Mouse (Mus musculus): ENCODE measurements at regions not wholly inside any gene's neighbourhood (a gene's known extent, or its start where the extent isn't known, plus 50 kb on each side); places are given as distances from the start of the nearest gene placed in this dataset.

DNA sequence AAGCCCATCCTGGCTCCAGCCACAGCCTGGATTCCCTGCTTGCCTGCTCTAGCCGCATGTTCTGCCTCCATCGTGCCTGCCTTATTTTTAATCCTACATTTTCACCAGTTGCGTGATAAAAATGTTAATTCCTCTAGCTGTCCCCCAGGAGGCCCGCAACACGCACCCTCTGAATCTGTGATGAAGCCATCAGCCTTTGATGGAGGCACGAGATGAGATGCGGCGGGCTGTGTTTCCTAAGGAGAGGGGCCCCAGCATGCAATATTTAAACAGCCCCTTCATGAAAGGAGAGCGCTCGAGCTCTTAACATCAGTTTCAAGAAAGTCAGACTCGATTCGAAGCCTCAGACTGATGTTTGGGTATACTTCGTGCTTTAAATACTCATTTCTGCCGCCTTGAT lies 76.3 kb downstream of the Nptx2 start:
- no peak for DNase-seq (ENCODE audit: low spot score)

DNA sequence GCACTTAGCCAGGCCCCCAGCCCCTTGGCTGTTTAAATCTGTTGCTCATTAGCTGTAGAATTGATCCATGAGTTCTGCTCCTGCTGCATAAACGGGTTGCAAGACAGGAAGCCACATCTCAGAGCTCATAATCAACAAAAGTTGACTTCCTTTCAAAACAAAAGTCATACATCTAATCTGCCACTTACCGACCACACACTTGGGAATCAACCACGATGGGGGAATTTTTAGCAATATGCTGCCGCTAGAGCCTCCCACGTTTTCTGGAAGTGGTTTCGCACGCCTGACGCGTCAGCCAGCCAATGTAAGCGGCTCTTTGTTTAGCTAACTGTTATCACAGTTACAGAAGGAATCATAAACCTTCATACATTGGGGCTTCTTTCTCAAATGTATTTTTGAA lies 77.7 kb downstream of the Nptx2 start:
- DNase-seq (ENCODE audit: low spot score): peak; percentile 27

DNA sequence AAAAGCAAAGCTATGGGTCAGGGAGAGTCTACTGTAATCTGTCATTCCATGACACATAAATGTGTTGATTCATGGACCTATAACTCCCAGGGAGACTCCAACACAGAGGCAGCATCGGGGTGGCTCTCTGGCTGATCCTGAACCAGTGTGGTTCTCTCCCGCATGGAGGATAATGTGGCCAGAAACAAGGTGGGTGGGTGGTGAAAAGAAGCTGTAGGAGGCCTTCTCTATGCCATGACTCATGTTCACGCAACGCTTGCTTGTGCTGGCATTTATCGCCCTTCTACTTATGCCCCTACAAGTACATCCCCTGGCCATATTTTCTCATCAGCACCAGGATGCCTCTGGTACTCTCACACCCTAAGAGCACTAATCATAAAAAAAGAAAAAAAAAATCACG lies 86.6 kb downstream of the Nptx2 start:
- DNase-seq (ENCODE audit: low spot score): no peak

DNA sequence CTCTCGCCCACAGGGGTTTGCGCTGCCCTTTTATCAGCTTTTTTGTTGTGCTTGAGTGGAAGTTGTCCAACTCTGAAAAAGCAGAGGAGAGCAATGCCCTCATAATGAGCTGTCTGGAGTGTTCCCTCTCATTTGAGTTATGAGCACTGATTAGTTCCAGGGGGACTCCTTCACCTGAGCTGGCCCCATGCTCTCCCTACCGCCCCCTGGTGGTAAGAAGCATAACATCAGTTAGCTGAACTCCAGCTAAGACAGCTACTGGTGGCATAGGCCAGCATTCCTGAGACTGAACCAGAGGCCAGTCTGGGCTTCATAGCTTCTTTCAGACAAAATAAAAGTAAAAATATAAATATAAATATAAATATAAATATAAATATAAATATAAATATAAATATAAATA lies 92.9 kb downstream of the Nptx2 start:
- peak; percentile 29 for DNase-seq (ENCODE audit: low spot score)

DNA sequence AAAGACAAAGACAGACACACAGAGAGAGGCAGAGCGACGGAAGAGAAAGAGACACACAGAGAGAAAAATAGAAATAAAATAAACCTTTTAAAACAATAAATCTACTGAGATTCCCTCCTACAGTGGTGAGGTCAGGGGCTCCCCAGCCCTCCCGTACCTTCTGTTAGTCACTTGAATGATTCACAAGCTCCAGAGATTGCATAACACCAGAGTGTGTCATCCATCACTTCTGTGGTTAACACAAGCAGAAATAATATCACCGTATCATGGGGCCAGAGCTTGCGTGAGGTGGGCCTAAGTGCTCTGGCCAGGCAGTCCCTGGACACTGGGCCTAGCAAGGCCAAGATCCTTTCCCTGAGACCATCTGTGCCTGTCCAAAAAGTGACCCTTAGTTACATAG lies 93.9 kb downstream of the Nptx2 start:
- no peak for DNase-seq (ENCODE audit: low spot score)

DNA sequence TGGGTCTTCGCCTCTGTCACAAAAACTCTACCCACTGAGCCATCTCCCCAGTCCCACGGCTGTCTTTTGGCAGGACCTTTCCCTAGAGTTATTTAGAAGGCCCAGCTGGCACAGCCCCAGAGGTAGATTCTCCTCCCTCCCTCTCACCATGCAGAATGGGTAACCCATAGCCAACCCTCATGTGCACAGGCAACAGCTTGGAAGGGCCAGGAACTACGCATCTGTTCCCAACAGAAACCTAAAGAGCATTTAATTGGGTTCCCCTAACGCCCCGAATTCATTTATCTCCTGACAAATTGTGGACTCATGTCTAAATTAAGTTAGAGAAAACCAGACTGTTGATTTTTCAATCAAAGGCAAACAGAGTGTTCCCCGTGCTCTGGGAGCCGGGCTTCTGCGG lies 97.1 kb downstream of the Nptx2 start:
- DNase-seq (ENCODE audit: low spot score): no peak

- DNase-seq (ENCODE audit: low spot score): no peak
Observed at GRCm38 (mm10) chr5:144643438-144643837, 97.7 kb downstream of the Nptx2 start.

- no peak for DNase-seq (ENCODE audit: low spot score)
Observed at GRCm38 (mm10) chr5:144645367-144645766, 99.7 kb downstream of the Nptx2 start.

GRCm38 (mm10) chr5:144647311-144648104 lies 101.8 kb downstream of the Nptx2 start:
- DNase-seq (ENCODE audit: low spot score): peak; percentile 38

- no peak for DNase-seq (ENCODE audit: low spot score)
Observed at GRCm38 (mm10) chr5:144652231-144652630, 106.5 kb downstream of the Nptx2 start.

GRCm38 (mm10) chr5:144662031-144662430 lies 99.6 kb downstream of the Tmem130 start:
- DNase-seq (ENCODE audit: low spot score): no peak

GRCm38 (mm10) chr5:144663981-144664380 lies 97.6 kb downstream of the Tmem130 start:
- no peak for DNase-seq (ENCODE audit: low spot score)

DNA sequence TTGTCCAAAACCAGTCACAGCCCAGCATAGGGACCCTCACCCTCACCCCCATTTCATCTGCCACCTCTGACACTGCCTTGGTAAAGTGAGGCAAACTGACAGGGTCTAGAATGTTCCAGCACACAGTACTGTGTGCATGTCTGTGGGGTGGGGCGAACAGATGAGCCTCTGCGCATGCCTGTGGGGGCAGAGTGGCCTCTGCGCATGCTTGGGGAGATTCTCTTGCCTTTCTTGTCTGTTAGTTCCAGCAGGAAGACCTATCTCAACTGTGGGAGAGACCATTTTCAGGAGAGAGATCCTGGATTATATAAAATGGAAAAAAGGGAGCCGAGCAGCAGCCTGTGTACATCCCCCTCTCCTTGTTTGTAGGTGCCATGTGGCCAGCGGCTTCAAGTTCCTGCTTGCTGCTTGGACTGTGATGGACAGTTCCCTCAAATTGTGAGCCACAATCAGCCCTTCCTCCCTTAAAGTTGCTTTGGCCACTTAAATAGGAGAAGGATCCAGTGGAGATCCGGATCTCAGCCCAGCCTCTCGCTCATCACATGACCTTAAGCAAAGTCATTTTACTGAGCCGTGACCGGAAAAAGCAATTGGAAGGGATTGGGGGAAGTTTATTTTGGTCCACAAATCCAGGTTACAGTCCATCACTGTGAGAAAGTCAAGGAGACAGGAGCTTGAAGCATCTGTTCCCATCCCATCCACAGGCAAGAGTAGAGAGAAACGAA lies 96.9 kb downstream of the Tmem130 start:
- DNase-seq (ENCODE audit: low spot score): no peak

DNA sequence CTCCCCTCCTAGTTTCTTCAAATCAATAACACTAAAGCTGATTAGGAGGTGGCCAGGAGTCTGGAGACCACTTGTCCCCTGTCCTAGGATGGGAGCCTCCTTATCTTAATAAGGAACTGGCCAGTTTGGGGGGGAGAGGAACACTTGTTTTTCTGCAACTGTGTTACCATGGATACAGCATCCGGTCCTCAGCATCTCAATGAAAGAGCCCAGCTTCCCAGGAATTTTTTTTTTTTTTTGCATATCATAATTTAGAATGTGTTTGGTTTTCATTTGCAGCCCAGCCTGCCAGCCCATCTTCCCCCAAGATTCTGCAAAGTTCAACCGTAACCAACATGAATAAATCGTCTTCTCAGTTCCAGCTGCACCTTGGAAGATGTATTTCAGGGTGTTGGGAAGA lies 93.6 kb downstream of the Tmem130 start:
- DNase-seq (ENCODE audit: low spot score): peak; percentile 7

DNA sequence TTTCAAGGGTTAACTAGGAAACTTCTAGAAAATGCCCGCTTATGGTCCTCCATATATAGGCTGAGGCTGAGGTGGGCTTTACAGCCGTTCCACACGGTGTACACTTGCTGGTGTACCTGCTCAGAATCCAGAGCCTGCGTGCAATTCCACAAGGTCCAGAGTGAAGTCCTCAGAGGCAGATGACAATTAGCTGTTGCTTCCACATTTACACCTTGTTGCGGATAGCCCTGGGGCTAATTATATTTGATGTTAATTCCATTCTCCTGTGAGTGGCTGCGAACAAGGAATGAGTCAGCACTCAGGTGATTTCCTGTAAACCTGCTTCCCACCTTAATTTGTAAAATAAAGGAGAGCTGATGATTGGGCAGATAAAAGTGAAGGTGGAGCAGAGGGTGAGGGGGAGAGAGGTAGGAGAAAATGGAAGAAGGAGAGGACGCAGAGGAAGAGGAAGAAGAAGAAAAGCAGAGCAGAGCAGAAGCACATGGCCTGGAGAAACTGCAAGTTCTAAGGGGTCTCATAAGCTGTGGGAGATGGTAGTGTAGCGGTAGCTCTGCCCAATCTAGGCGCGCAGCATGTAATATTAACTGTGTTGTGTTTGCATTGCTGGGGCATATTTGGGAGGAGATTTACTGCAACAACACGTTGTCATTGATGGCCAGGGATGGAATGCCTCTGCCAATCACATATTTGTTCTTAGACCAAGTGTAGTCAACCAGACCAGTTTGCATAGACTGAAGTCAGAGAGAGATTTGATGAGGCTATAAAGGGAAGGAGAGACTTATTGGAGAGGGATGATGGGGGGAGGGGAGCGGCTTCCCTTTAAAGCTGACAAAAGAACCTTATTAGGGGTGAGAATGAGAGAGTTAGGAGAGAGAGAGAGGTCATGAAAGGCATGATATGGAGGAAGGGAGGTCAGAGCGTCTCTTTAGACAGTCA lies 82.5 kb downstream of the Tmem130 start:
- DNase-seq (ENCODE audit: low spot score): no peak

GRCm38 (mm10) chr5:144684184-144684583 lies 77.4 kb downstream of the Tmem130 start:
- no peak for DNase-seq (ENCODE audit: low spot score)

All from layer of hippocampus, adult 11-12 months (tissue).